Mouse (Mus musculus) testis, postnatal 14 days (tissue): ENCODE results near the gene Gm10406.
"Not testable (repeated sequence)": the region's sequence is repeated elsewhere in the genome, so short reads cannot be mapped to it uniquely, and the experiment has no call there.

Experiments used
- DNase-seq: peaks from one replicate; pipeline ENCODE4 v3.0.0; 2021; ENCODE audit warnings: low spot score

Gene Gm10406

GRCm38 (mm10) chr14:7026781-7027749 is at the start of gene Gm10406:
Gene Gm10406 (minus strand): TSS chr14:7027449.
- DNase-seq, result peak; percentile 6

GRCm38 (mm10) chr14:7044870-7045269 is 17.6 kb upstream of the Gm10406 start, which contains the start of gene Gm3685:
Gene Gm3685 (minus strand): TSS chr14:7044970.
- DNase-seq, result not testable (repeated sequence)

- DNase-seq, result peak; percentile 2
Measured at GRCm38 (mm10) chr14:7026274-7026673, 975 bp downstream of the Gm10406 start.

- DNase-seq, result not testable (repeated sequence)
Measured at GRCm38 (mm10) chr14:6973718-6974117, 53.5 kb downstream of the Gm10406 start, which contains the start of gene Gm6356. Gene Gm6356 (minus strand): TSS chr14:6973818.
